Mouse (Mus musculus): Measurements from ENCODE around the gene Mob1a. TPM values are rescaled to one million over a fixed set of nuclear protein-coding genes. Genes with fewer than 3 reads are reported as not detected.

The Mob1a gene
- polyA plus RNA-seq, 1 experiment from 2014 or later, result 46.8 TPM

DNA sequence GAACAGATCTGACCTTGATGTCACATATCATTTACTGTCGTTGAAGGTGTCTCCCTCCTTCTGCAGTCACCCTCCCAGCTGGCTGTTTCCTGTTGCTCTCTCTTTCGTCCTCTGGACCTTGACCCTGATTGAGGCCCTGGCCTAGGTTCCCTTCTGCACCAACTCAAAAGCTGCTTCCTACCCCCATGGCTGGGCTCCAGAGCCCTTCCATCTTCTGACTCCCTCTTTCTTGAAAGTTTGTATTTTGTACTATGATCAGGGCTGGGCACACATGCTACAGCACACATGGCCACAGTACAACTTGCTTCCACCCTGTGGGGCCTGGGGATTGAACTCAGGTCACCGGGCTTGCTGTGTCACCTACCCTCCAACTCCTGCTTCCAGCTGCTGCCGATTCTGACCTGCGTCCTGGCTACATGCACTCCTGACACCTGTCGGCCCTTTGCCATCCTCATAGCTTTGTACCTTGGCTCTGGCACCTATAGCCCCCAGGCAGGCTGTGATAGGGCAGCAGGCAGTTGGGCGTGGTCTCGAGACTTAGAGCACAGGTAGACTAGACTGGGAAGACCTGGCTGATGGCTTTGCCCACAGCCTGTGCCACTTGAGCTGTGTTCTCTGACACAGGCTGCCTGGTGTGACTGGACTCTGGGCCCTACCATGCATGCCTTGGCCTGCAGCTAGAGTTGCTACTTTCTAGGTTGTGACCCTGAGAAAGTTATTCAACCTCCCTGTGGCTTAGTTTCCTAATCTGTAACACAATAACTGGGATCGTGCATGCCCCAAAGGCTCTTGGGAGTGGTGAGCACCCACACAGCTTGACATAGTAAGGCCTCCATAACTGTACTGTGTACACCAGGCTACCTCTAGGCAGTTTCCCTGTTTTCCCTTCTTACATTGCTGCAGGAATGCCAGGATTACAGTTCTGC is 29.3 kb downstream of the Mob1a start:
- WGBS, result 82% methylated on average over 9 of the region's 9 CpGs
- no peak for TF ChIP-seq CTCF (IDR thresholded peaks at IDR 0.05; ENCODE audit: low read depth)
- ATAC-seq (replicated peaks; ENCODE audit: low FRiP score, low read depth), result 0 out of 2 replicates have a peak, but pooled peaks have one; percentile 4
- no peak overlapping the region for H3K9ac ChIP-seq (ENCODE audit: low read depth, low read length)
- no peaks in the 10 kb centered on the region for H3K27me3 ChIP-seq (ENCODE audit: insufficient read depth, low read length)
- no peak overlapping the region for H3K4me2 ChIP-seq (ENCODE audit: low read length)
- peaks cover 35% of the 10 kb centered on the region for H3K36me3 ChIP-seq (ENCODE audit: insufficient read depth, low read length)
- no peak overlapping the region for H3K4me3 ChIP-seq (replicated peaks; ENCODE audit: low read depth, low read length)
- no peak for DNase-seq (ENCODE audit: low spot score)
- no peaks in the 10 kb centered on the region for H3K9me3 ChIP-seq (replicated peaks; ENCODE audit: low read length)
- no peak overlapping the region for H3K27ac ChIP-seq
- H3K4me1 ChIP-seq (replicated peaks; ENCODE audit: insufficient read depth, low read length), result peaks cover 3% of the 10 kb centered on the region

DNA sequence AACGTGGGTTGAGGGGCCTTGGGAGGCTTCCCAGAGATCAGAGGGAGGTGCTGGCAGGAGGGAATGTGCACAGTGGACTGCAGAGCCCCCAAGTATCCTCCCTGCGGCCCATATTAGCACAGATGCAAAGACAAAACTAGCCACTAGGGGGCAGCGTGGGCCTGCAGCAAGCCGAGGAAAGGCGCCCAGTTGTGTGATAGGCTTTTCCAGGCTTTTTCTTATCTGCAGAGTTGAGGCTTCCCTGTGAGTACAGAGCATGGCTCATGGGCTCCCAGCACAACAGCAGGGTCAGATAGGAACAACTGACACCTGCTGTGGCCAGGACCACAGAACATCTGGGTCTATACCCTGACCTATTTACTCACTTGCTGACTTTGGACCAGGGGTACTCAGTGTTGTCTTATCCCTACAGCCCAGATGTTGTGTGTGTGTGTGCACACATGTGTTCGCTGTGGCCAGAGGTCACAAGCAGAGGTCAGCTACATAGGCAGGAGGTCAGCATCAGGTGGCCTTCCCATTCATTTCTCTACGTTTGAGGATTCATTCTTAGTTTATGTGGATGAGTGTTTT is 30.8 kb downstream of the Mob1a start:
- WGBS, result 23% methylated on average over 7 of the region's 7 CpGs

DNA sequence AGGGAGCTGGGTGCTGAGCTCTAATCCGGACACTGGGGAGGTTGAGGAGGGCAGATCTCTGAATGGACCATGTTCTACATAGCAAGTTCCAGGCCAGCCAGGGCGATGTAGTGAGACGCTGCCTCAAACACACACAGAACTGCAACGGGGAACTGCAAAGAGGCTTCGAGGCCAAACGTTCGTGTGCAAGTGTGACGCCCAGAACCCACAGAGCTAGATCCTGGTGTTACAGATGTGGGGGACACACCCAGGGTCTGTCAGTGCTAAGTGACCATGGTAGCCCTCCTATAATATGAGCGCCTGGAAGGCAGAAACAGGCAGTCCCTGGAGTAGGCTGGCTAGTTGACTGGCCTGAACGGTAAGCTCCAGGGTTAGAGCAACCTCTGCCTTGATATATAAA is 31.6 kb downstream of the Mob1a start:
- Histone ChIP-seq H3K9me3 (replicated peaks; ENCODE audit: low read length) (no peaks in the 10 kb centered on the region), H3K27ac (no peak overlapping the region), H3K4me1 (replicated peaks; ENCODE audit: insufficient read depth, low read length) (no peaks in the 10 kb centered on the region), H3K36me3 (ENCODE audit: insufficient read depth, low read length) (peaks cover 35% of the 10 kb centered on the region), H3K4me2 (ENCODE audit: low read length) (no peak overlapping the region), H3K4me3 (replicated peaks; ENCODE audit: low read depth, low read length) (no peak overlapping the region), H3K9ac (ENCODE audit: low read depth, low read length) (no peak overlapping the region), H3K27me3 (ENCODE audit: insufficient read depth, low read length) (no peaks in the 10 kb centered on the region)
- no peak for TF ChIP-seq CTCF (IDR thresholded peaks at IDR 0.05; ENCODE audit: low read depth)
- ATAC-seq (replicated peaks; ENCODE audit: low FRiP score, low read depth) (no peak), DNase-seq (ENCODE audit: low spot score) (no peak)
- WGBS, result 93% methylated on average over 10 of the region's 10 CpGs

More for the DNA sequence above, 30.8 kb downstream of the Mob1a start:
- Histone ChIP-seq H3K4me2 (ENCODE audit: low read length) (no peak overlapping the region), H3K4me3 (replicated peaks; ENCODE audit: low read depth, low read length) (no peak overlapping the region), H3K4me1 (replicated peaks; ENCODE audit: insufficient read depth, low read length) (no peaks in the 10 kb centered on the region), H3K9ac (ENCODE audit: low read depth, low read length) (no peak overlapping the region), H3K36me3 (ENCODE audit: insufficient read depth, low read length) (peaks cover 35% of the 10 kb centered on the region), H3K27ac (no peak overlapping the region), H3K9me3 (replicated peaks; ENCODE audit: low read length) (no peaks in the 10 kb centered on the region), H3K27me3 (ENCODE audit: insufficient read depth, low read length) (no peaks in the 10 kb centered on the region)
- ATAC-seq (replicated peaks; ENCODE audit: low FRiP score, low read depth) (peak; percentile 44; the same call in 1 of the 2 replicates), DNase-seq (ENCODE audit: low spot score) (peak; percentile 92)
- TF ChIP-seq CTCF (IDR thresholded peaks at IDR 0.05; ENCODE audit: low read depth), result peak; percentile 98

DNA sequence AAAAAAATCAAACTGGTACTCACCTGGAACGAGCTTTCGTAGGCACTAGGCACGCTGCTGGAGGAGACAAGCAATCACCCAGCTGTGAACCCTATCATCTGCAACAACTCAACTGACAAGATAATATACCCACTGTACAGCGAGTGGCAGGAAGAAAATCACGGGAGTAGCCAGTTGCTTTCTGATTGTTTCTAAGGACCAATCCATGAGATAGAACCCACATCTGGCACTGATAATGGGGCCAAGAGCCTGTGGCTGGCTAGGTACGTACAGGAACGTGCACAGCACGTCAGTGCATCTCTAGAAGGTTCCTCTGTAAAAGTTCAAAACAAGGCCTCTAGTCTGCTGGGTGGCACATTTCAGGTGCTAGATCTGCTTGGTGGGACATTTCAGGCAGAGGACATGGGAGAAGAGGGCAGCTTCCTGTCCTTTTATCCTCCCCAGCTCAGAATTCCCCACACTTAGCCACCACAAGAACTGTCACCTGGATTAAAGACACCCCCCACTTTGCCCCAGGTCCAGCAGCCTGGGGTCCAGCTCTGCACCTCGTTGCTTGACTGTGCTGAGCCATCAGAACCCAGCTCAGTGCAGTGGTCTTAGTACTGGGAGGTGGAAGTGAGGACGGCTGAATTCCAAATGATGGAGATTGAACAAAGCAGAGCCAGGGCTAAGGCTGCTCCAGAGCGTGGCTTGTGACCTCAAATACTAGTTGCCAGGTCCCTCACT is 35.9 kb downstream of the Mob1a start:
- no peak overlapping the region for H3K27ac ChIP-seq
- no peaks in the 10 kb centered on the region for H3K9me3 ChIP-seq (replicated peaks; ENCODE audit: low read length)
- H3K27me3 ChIP-seq (ENCODE audit: insufficient read depth, low read length), result no peaks in the 10 kb centered on the region
- DNase-seq (ENCODE audit: low spot score), result no peak
- ATAC-seq (replicated peaks; ENCODE audit: low FRiP score, low read depth), result no peak
- TF ChIP-seq CTCF (IDR thresholded peaks at IDR 0.05; ENCODE audit: low read depth), result no peak
- no peak overlapping the region for H3K4me3 ChIP-seq (replicated peaks; ENCODE audit: low read depth, low read length)
- H3K4me2 ChIP-seq (ENCODE audit: low read length), result no peak overlapping the region
- no peaks in the 10 kb centered on the region for H3K4me1 ChIP-seq (replicated peaks; ENCODE audit: insufficient read depth, low read length)
- H3K9ac ChIP-seq (ENCODE audit: low read depth, low read length), result no peak overlapping the region
- 86% methylated on average over 11 of the region's 11 CpGs for WGBS
- peaks cover 27% of the 10 kb centered on the region for H3K36me3 ChIP-seq (ENCODE audit: insufficient read depth, low read length)

DNA sequence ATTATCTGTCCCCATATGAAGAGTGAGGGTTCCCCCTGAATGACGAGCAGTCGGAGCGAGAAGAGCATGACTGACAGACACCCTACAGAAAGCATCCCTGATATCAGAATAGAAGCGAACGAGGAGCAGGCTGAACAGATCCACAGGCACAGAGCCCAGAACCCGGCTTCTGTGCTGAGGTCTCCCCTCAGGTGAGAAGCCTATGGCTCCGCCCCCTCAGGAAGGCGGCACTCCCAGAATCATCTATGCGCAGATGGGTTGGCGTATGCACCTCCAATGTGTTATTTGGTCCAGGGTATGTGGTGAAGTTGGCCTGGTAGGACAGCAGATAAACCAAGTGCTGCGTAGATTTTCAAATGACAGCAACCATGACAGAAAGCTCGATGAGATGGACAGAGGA is 37.3 kb downstream of the Mob1a start:
- WGBS, result 89% methylated on average over 12 of the region's 12 CpGs
- H3K4me3 ChIP-seq (replicated peaks; ENCODE audit: low read depth, low read length), result no peak overlapping the region
- TF ChIP-seq CTCF (IDR thresholded peaks at IDR 0.05; ENCODE audit: low read depth), result no peak
- no peak overlapping the region for H3K4me2 ChIP-seq (ENCODE audit: low read length)
- ATAC-seq (replicated peaks; ENCODE audit: low FRiP score, low read depth) (no peak), DNase-seq (ENCODE audit: low spot score) (no peak)
- H3K36me3 ChIP-seq (ENCODE audit: insufficient read depth, low read length), result peaks cover 39% of the 10 kb centered on the region
- no peak overlapping the region for H3K9ac ChIP-seq (ENCODE audit: low read depth, low read length)
- H3K27ac ChIP-seq, result no peak overlapping the region
- H3K4me1 ChIP-seq (replicated peaks; ENCODE audit: insufficient read depth, low read length), result no peaks in the 10 kb centered on the region
- no peaks in the 10 kb centered on the region for H3K9me3 ChIP-seq (replicated peaks; ENCODE audit: low read length)
- H3K27me3 ChIP-seq (ENCODE audit: insufficient read depth, low read length), result no peaks in the 10 kb centered on the region

DNA sequence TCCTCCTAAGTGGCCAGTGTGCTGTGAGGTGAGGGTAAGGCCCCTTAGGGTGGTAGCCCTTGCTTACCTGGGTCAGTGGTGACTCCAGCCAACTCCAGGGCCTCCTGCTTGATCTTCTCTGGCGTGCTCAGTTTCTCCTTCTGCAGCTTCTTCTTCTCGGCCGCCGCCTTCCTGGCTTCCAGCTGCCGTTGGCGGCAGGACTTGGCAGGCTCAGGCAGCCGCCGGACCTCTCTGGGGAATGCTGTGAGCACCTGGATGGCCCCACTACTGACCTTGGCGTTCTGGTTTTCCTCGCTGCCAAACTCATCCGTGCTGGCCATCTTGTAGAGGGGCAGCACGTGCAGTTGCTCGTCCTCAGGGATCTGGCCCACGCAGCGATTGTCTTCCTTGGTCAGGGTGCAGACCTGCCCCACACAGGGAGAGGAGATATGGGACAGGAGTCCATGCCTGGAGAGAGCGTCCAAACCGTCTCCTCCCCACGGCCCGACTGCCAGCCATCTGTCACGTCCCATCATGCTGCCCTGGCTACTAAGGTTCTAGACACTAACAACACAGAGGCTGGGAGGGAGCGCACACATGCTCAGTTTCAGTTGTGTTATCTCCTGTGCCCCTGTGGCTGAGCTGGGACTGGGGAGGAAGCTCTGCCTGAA is 44.6 kb downstream of the Mob1a start:
- ATAC-seq (replicated peaks; ENCODE audit: low FRiP score, low read depth) (no peak), DNase-seq (ENCODE audit: low spot score) (no peak)
- H3K4me3 ChIP-seq (replicated peaks; ENCODE audit: low read depth, low read length), result no peak overlapping the region
- H3K4me1 ChIP-seq (replicated peaks; ENCODE audit: insufficient read depth, low read length), result no peaks in the 10 kb centered on the region
- no peak for TF ChIP-seq CTCF (IDR thresholded peaks at IDR 0.05; ENCODE audit: low read depth)
- no peaks in the 10 kb centered on the region for H3K27me3 ChIP-seq (ENCODE audit: insufficient read depth, low read length)
- no peak overlapping the region for H3K9ac ChIP-seq (ENCODE audit: low read depth, low read length)
- H3K9me3 ChIP-seq (replicated peaks; ENCODE audit: low read length), result no peaks in the 10 kb centered on the region
- no peak overlapping the region for H3K27ac ChIP-seq
- WGBS, result 92% methylated on average over 21 of the region's 21 CpGs
- H3K36me3 ChIP-seq (ENCODE audit: insufficient read depth, low read length), result peaks cover 84% of the 10 kb centered on the region
- no peak overlapping the region for H3K4me2 ChIP-seq (ENCODE audit: low read length)

Data from kidney, postnatal 0 days (tissue).